Mouse (Mus musculus) right cerebral cortex, adult 18-20 months (tissue): ENCODE data around the gene Ehmt2.
"Not testable (repeated sequence)": the region's sequence is repeated elsewhere in the genome, so short reads cannot be mapped to it uniquely, and the experiment has no call there.

Experiments used
- DNase-seq: peaks from one replicate; pipeline ENCODE4 v3.0.0; 2022; ENCODE audit warnings: mixed read lengths

The Ehmt2 gene

GRCm38 (mm10) chr17:34955884-34956283 is 57.6 kb downstream of the Ehmt2 start:
- DNase-seq: no peak

DNA sequence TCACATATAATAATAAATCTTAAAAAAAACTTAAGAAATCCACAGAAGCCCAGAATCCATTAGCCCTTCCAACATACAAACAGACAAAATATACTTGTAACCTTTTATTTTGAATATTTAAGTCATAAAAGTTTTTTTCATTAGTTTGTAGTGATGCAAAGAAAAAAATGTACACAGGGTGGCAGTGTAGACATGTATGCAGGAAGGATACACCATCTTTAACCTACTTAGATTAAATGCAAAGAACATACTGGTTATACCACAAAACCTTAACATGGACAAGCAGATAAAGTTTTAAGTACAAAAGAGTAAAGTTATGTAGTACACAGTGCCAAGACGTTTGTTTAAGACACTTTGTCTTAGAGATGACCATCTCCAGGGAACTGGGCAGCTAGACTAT is 58.1 kb downstream of the Ehmt2 start:
- no peak for DNase-seq

DNA sequence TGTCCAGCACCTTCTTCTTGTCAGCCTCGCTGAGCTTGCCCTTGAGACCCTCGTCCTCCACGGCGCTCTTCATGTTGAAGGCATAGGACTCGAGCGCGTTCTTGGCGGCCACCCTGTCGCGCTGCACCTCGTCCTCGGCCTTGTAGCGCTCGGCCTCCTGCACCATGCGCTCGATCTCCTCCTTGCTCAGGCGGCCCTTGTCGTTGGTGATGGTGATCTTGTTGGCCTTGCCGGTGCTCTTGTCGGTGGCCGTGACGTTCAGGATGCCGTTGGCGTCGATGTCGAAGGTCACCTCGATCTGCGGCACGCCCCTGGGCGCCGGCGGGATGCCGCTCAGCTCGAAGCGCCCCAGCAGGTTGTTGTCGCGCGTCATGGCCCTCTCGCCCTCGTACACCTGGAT is 59.0 kb downstream of the Ehmt2 start:
- DNase-seq: not testable (repeated sequence)

DNA sequence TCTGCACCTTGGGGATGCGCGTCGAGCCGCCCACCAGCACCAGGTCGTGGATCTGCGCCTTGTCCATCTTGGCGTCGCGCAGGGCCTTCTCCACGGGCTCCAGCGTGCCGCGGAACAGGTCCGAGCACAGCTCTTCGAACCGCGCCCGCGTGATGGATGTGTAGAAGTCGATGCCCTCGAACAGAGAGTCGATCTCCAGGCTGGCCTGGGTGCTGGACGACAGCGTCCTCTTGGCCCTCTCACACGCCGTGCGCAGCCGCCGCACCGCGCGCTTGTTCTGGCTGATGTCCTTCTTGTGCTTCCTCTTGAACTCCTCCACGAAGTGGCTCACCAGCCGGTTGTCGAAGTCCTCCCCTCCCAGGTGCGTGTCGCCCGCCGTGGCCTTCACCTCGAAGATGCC is 59.7 kb downstream of the Ehmt2 start:
- not testable (repeated sequence) for DNase-seq

DNA sequence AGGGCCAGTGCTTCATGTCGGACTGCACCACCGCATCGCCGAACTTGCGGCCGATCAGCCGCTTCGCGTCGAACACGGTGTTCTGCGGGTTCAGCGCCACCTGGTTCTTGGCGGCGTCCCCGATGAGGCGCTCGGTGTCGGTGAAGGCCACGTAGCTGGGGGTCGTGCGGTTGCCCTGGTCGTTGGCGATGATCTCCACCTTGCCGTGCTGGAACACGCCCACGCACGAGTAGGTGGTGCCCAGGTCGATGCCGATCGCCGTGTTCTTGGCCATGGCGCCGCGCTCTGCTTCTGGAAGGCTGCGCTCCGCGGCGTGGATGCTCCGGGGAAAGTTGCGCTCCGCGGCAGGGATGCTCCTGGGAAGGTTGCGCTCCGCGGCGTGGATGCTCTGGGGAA is 60.5 kb downstream of the Ehmt2 start:
- DNase-seq: not testable (repeated sequence)

- DNase-seq: peak; percentile 83
Measured at GRCm38 (mm10) chr17:34959130-34959778, 61.0 kb downstream of the Ehmt2 start, which contains the start of gene Hspa1b. Gene Hspa1b (minus strand): TSS chr17:34959238.

GRCm38 (mm10) chr17:34959881-34960515 is 61.7 kb downstream of the Ehmt2 start:
- no peak for DNase-seq

DNA sequence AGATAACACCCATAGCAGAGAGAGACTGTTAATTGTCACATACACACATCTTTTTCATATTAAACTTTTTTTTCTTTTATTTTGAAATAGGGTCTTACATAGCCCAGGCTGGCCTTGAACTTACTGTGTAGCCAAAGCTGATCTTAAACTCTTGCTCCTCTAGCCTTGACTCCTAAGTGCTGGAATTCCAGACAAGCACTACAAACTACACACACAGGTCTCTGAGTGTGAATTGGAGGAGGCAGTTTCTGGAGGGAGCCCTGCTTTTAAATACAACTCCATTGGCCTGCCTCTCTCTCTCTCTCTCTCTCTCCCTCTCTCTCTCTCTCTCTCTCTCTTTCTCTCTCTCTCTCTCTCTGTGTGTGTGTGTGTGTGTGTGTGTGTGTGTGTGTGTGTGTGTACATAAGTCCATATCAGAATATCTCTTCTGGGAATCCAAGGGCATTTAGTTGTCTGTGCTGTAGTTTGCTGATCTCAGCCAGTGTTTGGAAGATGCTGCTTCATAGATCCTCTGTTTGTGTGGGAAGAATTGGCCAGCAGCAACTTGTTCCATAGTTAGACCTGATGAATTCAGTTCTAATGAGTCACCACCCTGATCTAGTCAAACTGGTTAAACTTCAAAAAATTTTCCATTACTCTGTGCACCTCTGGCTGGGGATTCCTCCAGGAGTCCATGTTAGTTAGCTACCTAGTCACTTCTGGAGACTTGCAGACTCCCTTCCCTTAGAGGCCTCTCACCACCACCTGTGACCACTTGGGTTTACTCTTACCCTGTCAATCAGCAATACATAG is 62.6 kb downstream of the Ehmt2 start:
- peak; percentile 39 for DNase-seq

DNA sequence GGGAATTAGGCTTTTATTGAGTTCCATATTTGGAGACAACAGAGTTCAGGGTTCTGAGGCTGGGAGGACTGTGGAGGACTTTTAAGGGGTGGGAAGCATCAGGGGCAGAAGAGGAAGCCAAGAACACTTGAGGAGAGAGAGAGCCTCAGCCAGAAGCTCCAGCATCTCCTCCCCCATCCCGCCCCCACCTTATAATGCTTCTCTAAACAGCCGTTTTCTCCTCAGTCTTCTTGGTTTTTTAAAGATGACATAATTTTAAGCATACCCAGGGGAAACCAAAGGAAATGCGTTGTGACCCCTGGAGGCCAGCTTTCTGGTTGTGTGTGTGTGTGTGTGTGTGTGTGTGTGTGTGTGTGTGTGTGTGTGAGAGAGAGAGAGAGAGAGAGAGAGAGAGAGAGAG is 63.9 kb downstream of the Ehmt2 start:
- no peak for DNase-seq

- DNase-seq: no peak
Measured at GRCm38 (mm10) chr17:34962841-34963240, 64.6 kb downstream of the Ehmt2 start.
